Mouse (Mus musculus): Measurements from ENCODE around the gene Gmds. TPM values are rescaled to one million over a fixed set of nuclear protein-coding genes. Genes with fewer than 3 reads are reported as not detected.
A peak's percentile ranks its signal among the peaks of the same experiment; 100 is the strongest.

The Gmds gene
- polyA plus RNA-seq, 1 experiment from 2014 or later, result 14.6 TPM

- Histone ChIP-seq H3K27me3 (replicated peaks) (peaks cover 82% of the 10 kb centered on the region), H3K4me3 (no peak overlapping the region), H3K4me1 (peaks cover 4% of the 10 kb centered on the region; the same call in 1 of the 2 replicates), H3K9ac (no peak overlapping the region), H3K9me3 (replicated peaks) (no peaks in the 10 kb centered on the region), H3K27ac (no peak overlapping the region), H3K4me2 (no peak overlapping the region), H3K36me3 (no peaks in the 10 kb centered on the region)
- no peak for ATAC-seq
- WGBS (ENCODE audit: insufficient replicate concordance), result 23% methylated on average over 9 of the region's 9 CpGs
Measured at GRCm38 (mm10) chr13:31798075-31798474, 540.5 kb downstream of the Gmds start.

- Histone ChIP-seq H3K27ac (no peak overlapping the region), H3K36me3 (no peaks in the 10 kb centered on the region), H3K4me1 (peaks cover 4% of the 10 kb centered on the region; the same call in 1 of the 2 replicates), H3K9ac (no peak overlapping the region), H3K4me3 (no peak overlapping the region), H3K4me2 (no peak overlapping the region), H3K27me3 (replicated peaks) (peaks cover 82% of the 10 kb centered on the region), H3K9me3 (replicated peaks) (no peaks in the 10 kb centered on the region)
- 70% methylated on average over 10 of the region's 10 CpGs for WGBS (ENCODE audit: insufficient replicate concordance)
- ATAC-seq, result no peak
Measured at GRCm38 (mm10) chr13:31797346-31797745, 541.2 kb downstream of the Gmds start.

- no peak overlapping the region for H3K9ac ChIP-seq
- no peaks in the 10 kb centered on the region for H3K4me1 ChIP-seq
- no peak for ATAC-seq
- no peak overlapping the region for H3K27ac ChIP-seq
- 20% methylated on average over 5 of the region's 5 CpGs for WGBS (ENCODE audit: insufficient replicate concordance)
- no peaks in the 10 kb centered on the region for H3K36me3 ChIP-seq
- H3K27me3 ChIP-seq (replicated peaks), result peaks cover 43% of the 10 kb centered on the region
- H3K4me3 ChIP-seq, result no peak overlapping the region
- H3K4me2 ChIP-seq, result no peak overlapping the region
- no peaks in the 10 kb centered on the region for H3K9me3 ChIP-seq (replicated peaks)
Measured at GRCm38 (mm10) chr13:31793163-31793562, 545.4 kb downstream of the Gmds start.

GRCm38 (mm10) chr13:31792480-31793132, 545.9 kb downstream of the Gmds start:
- 0 out of 2 replicates have a peak overlapping the region, but pooled peaks have one; percentile 24 for H3K4me2 ChIP-seq
- H3K9me3 ChIP-seq (replicated peaks), result no peaks in the 10 kb centered on the region
- no peaks in the 10 kb centered on the region for H3K4me1 ChIP-seq
- no peak overlapping the region for H3K9ac ChIP-seq
- H3K36me3 ChIP-seq, result no peaks in the 10 kb centered on the region
- no peak overlapping the region for H3K27ac ChIP-seq
- no peak overlapping the region for H3K4me3 ChIP-seq
- H3K27me3 ChIP-seq (replicated peaks), result peaks cover 37% of the 10 kb centered on the region
- no peak for ATAC-seq
- whole genome bisulfite sequencing (ENCODE audit: insufficient replicate concordance), result 14% methylated on average over 17 of the region's 17 CpGs

- Histone ChIP-seq H3K27me3 (replicated peaks) (no peaks in the 10 kb centered on the region), H3K4me1 (no peaks in the 10 kb centered on the region), H3K4me2 (no peak overlapping the region), H3K9ac (no peak overlapping the region), H3K27ac (no peak overlapping the region), H3K36me3 (no peaks in the 10 kb centered on the region), H3K9me3 (replicated peaks) (no peaks in the 10 kb centered on the region), H3K4me3 (no peak overlapping the region)
- 70% methylated on average over 7 of the region's 7 CpGs for WGBS (ENCODE audit: insufficient replicate concordance)
- ATAC-seq, result no peak
Measured at GRCm38 (mm10) chr13:31784757-31785156, 553.8 kb downstream of the Gmds start.

- Histone ChIP-seq H3K27ac (no peak overlapping the region), H3K27me3 (replicated peaks) (no peaks in the 10 kb centered on the region), H3K9ac (no peak overlapping the region), H3K4me1 (no peaks in the 10 kb centered on the region), H3K4me2 (no peak overlapping the region), H3K4me3 (no peak overlapping the region), H3K36me3 (no peaks in the 10 kb centered on the region), H3K9me3 (replicated peaks) (no peaks in the 10 kb centered on the region)
- ATAC-seq, result no peak
- WGBS (ENCODE audit: insufficient replicate concordance), result 70% methylated on average over 2 of the region's 2 CpGs
Measured at GRCm38 (mm10) chr13:31782063-31782462, 556.5 kb downstream of the Gmds start.

GRCm38 (mm10) chr13:31780299-31780698, 558.2 kb downstream of the Gmds start:
- Histone ChIP-seq H3K4me1 (no peaks in the 10 kb centered on the region), H3K9me3 (replicated peaks) (no peaks in the 10 kb centered on the region), H3K36me3 (no peaks in the 10 kb centered on the region), H3K9ac (no peak overlapping the region), H3K4me2 (no peak overlapping the region), H3K27me3 (replicated peaks) (no peaks in the 10 kb centered on the region), H3K27ac (no peak overlapping the region), H3K4me3 (no peak overlapping the region)
- WGBS (ENCODE audit: insufficient replicate concordance), result 61% methylated on average over 3 of the region's 3 CpGs
- ATAC-seq, result no peak

- ATAC-seq, result peak; percentile 58
- WGBS (ENCODE audit: insufficient replicate concordance), result 52% methylated on average over 17 of the region's 17 CpGs
- H3K27ac ChIP-seq, result no peak overlapping the region
- no peak overlapping the region for H3K4me3 ChIP-seq
- no peak overlapping the region for H3K9ac ChIP-seq
- no peaks in the 10 kb centered on the region for H3K27me3 ChIP-seq (replicated peaks)
- no peak overlapping the region; the same call in 1 of the 2 replicates for H3K4me2 ChIP-seq
- no peaks in the 10 kb centered on the region for H3K4me1 ChIP-seq
- no peaks in the 10 kb centered on the region for H3K36me3 ChIP-seq
- no peaks in the 10 kb centered on the region for H3K9me3 ChIP-seq (replicated peaks)
Measured at GRCm38 (mm10) chr13:31779281-31779981, 559.1 kb downstream of the Gmds start.

GRCm38 (mm10) chr13:31775762-31776161, 562.8 kb downstream of the Gmds start:
- H3K4me1 ChIP-seq, result no peaks in the 10 kb centered on the region
- H3K27ac ChIP-seq, result no peak overlapping the region
- ATAC-seq, result no peak
- H3K9ac ChIP-seq, result no peak overlapping the region
- WGBS (ENCODE audit: insufficient replicate concordance), result 58% methylated on average over 5 of the region's 5 CpGs
- no peak overlapping the region for H3K4me3 ChIP-seq
- H3K27me3 ChIP-seq (replicated peaks), result no peaks in the 10 kb centered on the region
- H3K36me3 ChIP-seq, result no peaks in the 10 kb centered on the region
- no peak overlapping the region for H3K4me2 ChIP-seq
- H3K9me3 ChIP-seq (replicated peaks), result no peaks in the 10 kb centered on the region

- Histone ChIP-seq H3K36me3 (no peaks in the 10 kb centered on the region), H3K4me3 (no peak overlapping the region), H3K27ac (no peak overlapping the region), H3K4me2 (no peak overlapping the region), H3K4me1 (no peaks in the 10 kb centered on the region), H3K27me3 (replicated peaks) (no peaks in the 10 kb centered on the region), H3K9me3 (replicated peaks) (no peaks in the 10 kb centered on the region), H3K9ac (no peak overlapping the region)
- ATAC-seq, result no peak
- 72% methylated on average over 5 of the region's 5 CpGs for WGBS (ENCODE audit: insufficient replicate concordance)
Measured at GRCm38 (mm10) chr13:31772882-31773281, 565.7 kb downstream of the Gmds start.

All from liver, embryonic 12.5 days (tissue).